Mouse (Mus musculus): Measurements from ENCODE around the gene Igsf3.

GRCm38 (mm10) chr3:101462294-101462693 lies 85.4 kb downstream of the Igsf3 start:
- TF ChIP-seq MAX (IDR thresholded peaks at IDR 0.05; ENCODE audit: low read length) (no peak), EP300 (IDR thresholded peaks at IDR 0.05; ENCODE audit: low read depth in 1 of 2, low read length in 2 of 2) (no peak), POLR2AphosphoS2 (IDR thresholded peaks at IDR 0.05; ENCODE audit: low read length) (no peak), TCF12 (IDR thresholded peaks at IDR 0.05; ENCODE audit: low read depth, low read length) (no peak), CTCF (IDR thresholded peaks at IDR 0.05 in 2 of 3, conservative IDR thresholded peaks at IDR 0.05 in 1 of 3; ENCODE audit: control insufficient read depth in 1 of 3, insufficient read depth in 1 of 3, low read depth in 2 of 3, low read length in 3 of 3, poor library complexity in 1 of 3, severe bottlenecking in 1 of 3) (peak; percentile 16 to 45 (median 37); a peak in 5 of 6 replicates), MAZ (IDR thresholded peaks at IDR 0.05; ENCODE audit: low read depth, low read length) (no peak), ZMIZ1 (IDR thresholded peaks at IDR 0.05; ENCODE audit: low read depth, low read length) (no peak), USF1 (IDR thresholded peaks at IDR 0.05; ENCODE audit: low read depth, low read length) (no peak), SIN3A (IDR thresholded peaks at IDR 0.05; ENCODE audit: low read length) (no peak), JUND (IDR thresholded peaks at IDR 0.05; ENCODE audit: low read depth, low read length) (no peak), HCFC1 (IDR thresholded peaks at IDR 0.05; ENCODE audit: low read depth, low read length) (no peak)
